Mouse (Mus musculus): Measurements from ENCODE around the gene Gm16434. TPM values are rescaled to one million over a fixed set of nuclear protein-coding genes. Genes with fewer than 3 reads are reported as not detected.
"Not testable (repeated sequence)": the region's sequence is repeated elsewhere in the genome, so short reads cannot be mapped to it uniquely, and the experiment has no call there.

The Gm16434 gene
- polyA plus RNA-seq (2016; fragmentation: Nextera tagmentation; extraction: Ambion mirVana), result not detected in 2 replicates

DNA sequence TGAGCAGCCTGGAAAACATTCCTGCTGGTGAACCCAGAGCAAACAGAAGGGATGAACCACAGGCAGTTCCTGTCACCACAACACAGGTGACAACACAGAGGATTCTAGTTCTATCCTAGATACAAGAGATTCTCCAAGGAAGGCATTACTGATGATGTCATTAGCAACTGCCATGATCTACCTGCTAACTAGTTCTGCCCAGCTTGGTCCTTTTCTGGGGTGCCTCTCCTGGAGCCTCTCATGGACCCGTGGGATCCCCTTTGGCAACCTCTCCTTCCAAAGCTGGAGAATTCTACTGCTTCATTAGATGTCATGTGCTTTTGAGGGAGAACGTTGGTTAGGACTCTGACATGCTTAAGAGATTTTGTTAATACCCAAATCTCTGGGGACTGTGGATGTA lies at the start of gene Gm16434:
Gene Gm16434 (minus strand): TSS at position 101 of the 400 bp plus-strand sequence.
- not testable (repeated sequence) for H3K4me3 ChIP-seq; DNase-seq (ENCODE audit: low spot score)

DNA sequence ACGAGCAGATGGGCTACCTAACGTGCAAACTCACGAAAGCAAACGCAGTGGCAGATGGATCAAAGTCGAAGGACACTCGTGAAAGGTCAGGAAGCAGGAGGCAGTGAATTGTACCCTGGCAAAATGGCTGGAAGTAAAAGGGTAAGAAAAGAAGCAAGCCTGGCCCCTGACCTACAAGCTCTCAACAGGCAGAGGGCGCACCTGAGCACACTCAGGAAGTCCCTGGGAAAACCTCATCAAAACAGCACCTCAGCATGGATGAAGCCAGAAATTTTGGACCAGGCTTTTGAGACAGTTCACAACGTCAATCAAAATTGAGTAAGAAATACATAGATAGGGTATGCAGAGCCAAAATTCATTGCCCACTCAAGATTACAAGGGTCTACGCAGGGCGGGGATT lies 49.2 kb upstream of the Gm16434 start:
- 3% methylated on average over 8 of the region's 10 CpGs for WGBS
- H3K36me3 ChIP-seq (replicated peaks), result not testable (repeated sequence)

More for the DNA sequence above, at the start of gene Gm16434:
- H3K36me3 ChIP-seq (replicated peaks); H3K4me1 ChIP-seq; H3K27me3 ChIP-seq (replicated peaks; ENCODE audit: low read depth, poor library complexity, severe bottlenecking); H3K9me3 ChIP-seq; H3K27ac ChIP-seq (replicated peaks): not testable (repeated sequence)
- WGBS, result no CpG with 5 or more reads among the region's 2 CpGs

DNA sequence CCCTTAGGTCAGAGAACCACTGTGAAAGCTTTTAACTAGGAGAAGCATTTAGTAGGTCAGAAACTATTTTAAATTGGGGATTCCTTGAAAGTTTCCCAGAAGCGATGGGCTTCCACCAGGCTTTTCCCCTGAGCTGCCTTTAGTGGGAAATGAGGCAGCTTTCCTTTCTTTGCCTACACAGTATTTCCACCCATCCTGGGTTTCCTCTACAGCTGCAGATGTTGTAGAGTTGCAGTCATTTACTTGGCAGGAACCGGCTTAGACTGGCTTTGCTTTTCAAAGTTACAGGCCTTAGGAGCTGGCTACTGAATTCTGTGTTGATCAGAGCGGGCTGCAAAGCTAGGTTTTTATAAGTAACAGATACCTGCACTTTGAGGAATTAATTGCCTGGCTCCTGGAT lies 5.7 kb upstream of the Gm16434 start:
- 91% methylated on average over 3 of the region's 3 CpGs for WGBS
- not testable (repeated sequence) for H3K27me3 ChIP-seq (replicated peaks; ENCODE audit: low read depth, poor library complexity, severe bottlenecking); H3K4me3 ChIP-seq; H3K27ac ChIP-seq (replicated peaks); H3K9me3 ChIP-seq; DNase-seq (ENCODE audit: low spot score); H3K4me1 ChIP-seq; H3K36me3 ChIP-seq (replicated peaks)

More for the DNA sequence above, 49.2 kb upstream of the Gm16434 start:
- DNase-seq (ENCODE audit: low spot score), result peak; percentile 50
- not testable (repeated sequence) for H3K27me3 ChIP-seq (replicated peaks; ENCODE audit: low read depth, poor library complexity, severe bottlenecking); H3K4me3 ChIP-seq; H3K4me1 ChIP-seq; H3K9me3 ChIP-seq; H3K27ac ChIP-seq (replicated peaks)

DNA sequence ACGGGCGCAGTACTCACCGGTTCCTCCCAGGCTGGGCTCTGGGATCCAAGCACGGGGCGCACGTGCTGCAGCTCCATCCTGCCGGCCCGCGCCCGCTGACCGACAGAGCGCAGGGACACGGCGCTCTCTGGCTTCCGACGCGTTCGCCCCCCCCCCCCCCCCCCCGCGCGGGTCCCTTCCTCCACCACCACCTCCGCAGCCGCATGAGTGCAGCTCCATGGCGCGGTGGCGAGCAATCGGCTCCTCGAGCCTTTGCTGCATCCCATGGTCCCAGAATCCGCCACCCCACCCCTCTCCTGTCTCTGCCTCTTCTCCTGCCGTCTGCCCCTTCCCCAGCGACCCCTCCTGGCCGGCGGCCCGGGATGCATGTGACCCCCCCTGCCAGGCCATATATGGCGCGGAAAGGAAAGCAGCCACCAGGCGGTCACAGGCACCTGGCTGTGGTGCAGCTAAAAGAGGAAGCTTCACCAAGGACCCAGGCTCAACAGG lies 19.8 kb downstream of the Gm16434 start, which contains the start of gene Gm3512:
Gene Gm3512 (minus strand): TSS at position 51 of the 489 bp plus-strand sequence.
- WGBS, result no CpG with 5 or more reads among the region's 37 CpGs

More for the DNA sequence above, 19.8 kb downstream of the Gm16434 start, which contains the start of gene Gm3512:
- H3K27me3 ChIP-seq (replicated peaks; ENCODE audit: low read depth, poor library complexity, severe bottlenecking); H3K36me3 ChIP-seq (replicated peaks); DNase-seq (ENCODE audit: low spot score); H3K4me3 ChIP-seq; H3K4me1 ChIP-seq; H3K27ac ChIP-seq (replicated peaks); H3K9me3 ChIP-seq: not testable (repeated sequence)

Other genes starting within 250 kb of the Gm16434 start
- gene Gm6356, start 220.7 kb downstream of the Gm16434 start, polyA plus RNA-seq (2016; fragmentation: Nextera tagmentation; extraction: Ambion mirVana), result not detected in 2 replicates
- gene Gm10406, start 167.1 kb downstream of the Gm16434 start, polyA plus RNA-seq (2016; fragmentation: Nextera tagmentation; extraction: Ambion mirVana), result 1.3 TPM in 2 replicates
- not detected in 2 replicates for gene Gm3685, start 149.6 kb downstream of the Gm16434 start, polyA plus RNA-seq (2016; fragmentation: Nextera tagmentation; extraction: Ambion mirVana)
- 1.9 and 2.7 TPM in 2 replicates for gene Gm3696, start 93.9 kb downstream of the Gm16434 start, polyA plus RNA-seq (2016; fragmentation: Nextera tagmentation; extraction: Ambion mirVana)
- not detected in 2 replicates for gene Gm6676, start 69.1 kb downstream of the Gm16434 start, polyA plus RNA-seq (2016; fragmentation: Nextera tagmentation; extraction: Ambion mirVana)
- gene Gm3512, start 20.0 kb downstream of the Gm16434 start, polyA plus RNA-seq (2016; fragmentation: Nextera tagmentation; extraction: Ambion mirVana), result 4.2 and 4.6 TPM in 2 replicates
- gene Gm3727, start 70.2 kb upstream of the Gm16434 start, polyA plus RNA-seq (2016; fragmentation: Nextera tagmentation; extraction: Ambion mirVana), result not detected in 2 replicates
- gene Gm3739, start 120.5 kb upstream of the Gm16434 start, polyA plus RNA-seq (2016; fragmentation: Nextera tagmentation; extraction: Ambion mirVana), result 0.93 and 1.6 TPM in 2 replicates
- not detected in 2 replicates for gene Gm5797, start 137.9 kb upstream of the Gm16434 start, polyA plus RNA-seq (2016; fragmentation: Nextera tagmentation; extraction: Ambion mirVana)
- gene Gm8374, start 170.6 kb upstream of the Gm16434 start, polyA plus RNA-seq (2016; fragmentation: Nextera tagmentation; extraction: Ambion mirVana), result not detected in 2 replicates